Mouse (Mus musculus) urinary bladder, postnatal 36 days (tissue): ENCODE measurements around the gene Nrip3.
A peak's percentile ranks its signal among the peaks of the same experiment; 100 is the strongest.

ENCODE experiments used
- DNase-seq, 2 experiments: peaks; one replicate each; pipeline ENCODE4 v3.0.0; 2022; ENCODE audit warnings: low spot score in 2 of 2, mixed read lengths in 1 of 2

Nrip3 gene

GRCm38 (mm10) chr7:109781470-109782203, at the start of gene Nrip3:
Nrip3 (minus strand) TSS chr7:109782025.
- DNase-seq: peak; percentile 44 to 54

- no peak for DNase-seq
These were observed 49.6 kb upstream of the Nrip3 start for GRCm38 (mm10) chr7:109831376-109831775.

DNA sequence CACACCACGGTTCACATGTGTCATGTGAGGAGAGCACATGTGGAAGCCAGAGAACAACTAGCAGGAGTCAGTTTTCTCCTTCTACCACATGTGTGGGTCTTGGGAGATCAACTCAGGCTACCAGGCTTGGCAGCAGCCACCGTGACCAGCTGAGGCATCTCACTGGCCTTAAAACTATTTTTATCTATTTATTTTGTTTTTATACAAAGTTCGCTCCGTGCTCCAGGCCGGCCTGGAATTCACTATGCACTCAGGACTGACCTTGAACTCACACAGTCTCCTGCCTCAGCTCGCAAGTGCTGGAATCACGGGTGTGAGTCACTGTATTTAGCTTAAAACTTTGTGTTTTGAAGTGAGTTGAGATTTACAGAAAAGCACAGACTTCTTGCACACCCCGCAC, 45.1 kb upstream of the Nrip3 start:
- DNase-seq: no peak

DNA sequence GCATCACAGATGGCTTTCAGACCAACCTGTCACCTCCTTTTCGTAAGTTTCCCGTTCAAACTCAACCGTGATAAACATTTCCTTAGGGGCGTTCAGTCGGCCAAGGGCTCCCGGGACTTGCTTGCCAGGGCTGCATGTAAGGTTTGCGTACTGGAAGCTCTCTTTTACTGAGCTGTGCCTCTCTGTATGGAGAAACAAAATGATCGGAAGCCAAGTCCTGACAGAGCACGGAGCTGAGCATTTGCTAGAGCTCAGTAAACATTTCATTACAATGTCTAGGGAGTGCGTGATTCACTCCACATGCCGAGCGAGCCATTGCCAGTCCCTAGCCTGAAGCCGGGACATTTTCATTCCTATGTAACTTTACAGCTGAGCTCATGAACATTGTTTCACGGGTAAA, 43.5 kb upstream of the Nrip3 start:
- no peak for DNase-seq

DNA sequence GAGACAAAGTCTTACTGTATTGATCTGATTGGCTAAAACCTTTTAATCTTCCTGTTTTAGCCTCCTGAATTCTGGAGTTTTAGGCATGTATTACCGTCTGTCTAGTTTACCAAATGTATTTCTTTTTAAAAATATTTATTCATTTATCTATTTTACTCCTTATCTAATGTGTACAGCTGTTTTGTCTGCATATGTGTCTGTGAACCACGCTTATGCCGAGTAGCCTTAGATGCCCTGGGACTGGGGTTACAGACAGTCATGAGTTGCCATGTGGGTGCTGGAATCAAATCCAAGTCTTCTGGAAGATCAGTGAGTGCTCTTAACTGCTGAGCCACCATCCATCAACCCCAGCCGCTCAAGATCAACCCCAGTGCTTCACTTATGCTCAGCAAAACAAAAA, 36.8 kb upstream of the Nrip3 start:
- DNase-seq: no peak

DNA sequence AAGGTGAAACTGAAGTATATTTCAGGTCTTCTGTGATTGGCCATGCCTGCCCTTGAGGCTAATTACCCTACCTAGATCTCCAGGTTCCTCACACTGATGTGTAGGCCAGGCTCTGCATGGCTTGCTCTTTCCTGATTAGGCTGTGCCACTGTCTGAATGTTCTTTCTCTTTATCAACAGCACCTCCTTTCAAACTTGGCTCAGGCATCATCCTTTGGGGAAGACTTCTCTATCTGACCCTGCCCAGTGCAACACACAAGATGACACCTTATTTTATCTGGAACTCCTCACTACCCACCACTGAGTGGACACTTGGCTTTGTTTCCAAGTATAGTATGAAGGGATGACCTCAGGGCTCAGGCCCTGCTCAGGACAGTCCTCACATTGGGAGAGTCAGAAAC, 36.1 kb upstream of the Nrip3 start:
- no peak for DNase-seq

- no peak for DNase-seq
These were observed 31.7 kb upstream of the Nrip3 start for GRCm38 (mm10) chr7:109813330-109814140.

- no peak for DNase-seq
These were observed 26.0 kb upstream of the Nrip3 start for GRCm38 (mm10) chr7:109807616-109808485.

DNA sequence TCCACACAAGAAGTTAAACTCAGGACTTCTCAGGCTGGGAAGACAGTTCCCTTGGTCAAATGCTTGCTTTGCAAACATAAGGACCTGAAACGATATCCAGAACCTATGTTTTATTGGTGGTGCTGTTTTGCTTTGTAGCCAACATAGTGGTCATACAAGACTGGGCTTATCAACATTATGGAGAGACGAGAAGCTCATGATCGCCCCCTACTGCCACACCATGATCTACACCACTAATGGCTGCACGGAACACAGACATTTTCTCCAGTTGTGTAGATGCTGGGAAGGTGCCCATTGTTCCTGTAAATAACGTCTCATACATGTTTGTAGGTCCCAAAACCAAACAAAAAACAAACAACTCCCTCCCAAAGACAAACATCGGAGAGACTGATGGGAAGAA, 23.0 kb upstream of the Nrip3 start:
- DNase-seq: no peak

DNA sequence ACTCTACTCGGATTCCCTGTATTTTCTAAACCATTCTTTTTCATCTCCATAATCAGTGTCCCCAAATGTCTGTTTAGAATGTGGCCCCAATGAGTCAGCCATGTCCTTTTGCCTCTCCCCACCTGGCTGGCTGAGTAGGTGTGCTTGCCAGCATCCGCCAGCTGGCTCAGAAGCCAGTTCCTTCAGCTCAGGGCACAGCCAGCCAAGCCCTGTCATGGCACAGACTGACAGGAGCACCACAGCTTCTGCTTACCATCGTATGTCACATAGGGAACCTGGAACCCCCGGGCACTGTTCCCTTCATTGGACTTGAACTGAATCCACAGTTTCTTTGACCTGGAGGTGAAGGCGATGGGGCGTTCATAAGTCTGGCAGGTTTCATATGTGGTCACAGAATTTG, 22.5 kb upstream of the Nrip3 start:
- DNase-seq: no peak

DNA sequence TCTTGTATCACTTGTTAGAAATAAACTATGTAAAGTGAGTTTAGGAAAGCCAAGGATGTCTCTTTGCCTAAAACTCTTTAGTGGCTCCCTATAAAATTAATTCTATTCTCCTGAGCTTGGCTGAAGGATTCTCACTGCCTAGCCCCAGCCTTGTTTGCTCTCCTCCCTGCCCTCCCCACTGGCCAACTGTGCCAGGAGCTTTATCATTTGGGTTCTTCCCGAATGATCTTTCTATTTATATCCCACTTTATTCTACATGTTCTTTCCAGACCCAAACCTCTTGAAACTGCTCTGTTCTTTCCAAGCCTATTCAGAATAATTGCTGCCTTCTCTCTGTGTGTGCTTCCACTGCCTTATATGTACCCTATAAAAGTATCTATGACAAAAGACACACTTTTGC, 21.7 kb upstream of the Nrip3 start:
- DNase-seq: no peak

DNA sequence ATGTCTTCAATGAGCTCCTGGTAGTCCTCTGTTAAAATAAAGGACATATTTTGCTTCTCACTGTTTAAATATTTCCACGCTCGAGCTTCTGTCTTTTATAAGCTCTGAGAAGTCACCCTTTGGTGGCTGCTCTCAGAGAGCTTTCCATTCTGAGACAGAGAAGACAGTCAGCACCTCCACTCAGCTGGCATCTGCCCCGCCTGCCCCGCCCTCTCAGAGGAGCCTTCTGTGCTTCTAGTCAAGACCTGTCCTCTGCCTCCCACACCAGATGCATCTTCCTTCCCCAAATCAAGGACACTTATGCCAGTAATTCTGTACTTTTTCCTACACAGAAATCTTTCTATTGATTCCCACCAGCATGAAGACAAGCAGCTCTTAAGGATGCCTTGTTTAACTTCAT, 18.8 kb upstream of the Nrip3 start:
- no peak for DNase-seq

DNA sequence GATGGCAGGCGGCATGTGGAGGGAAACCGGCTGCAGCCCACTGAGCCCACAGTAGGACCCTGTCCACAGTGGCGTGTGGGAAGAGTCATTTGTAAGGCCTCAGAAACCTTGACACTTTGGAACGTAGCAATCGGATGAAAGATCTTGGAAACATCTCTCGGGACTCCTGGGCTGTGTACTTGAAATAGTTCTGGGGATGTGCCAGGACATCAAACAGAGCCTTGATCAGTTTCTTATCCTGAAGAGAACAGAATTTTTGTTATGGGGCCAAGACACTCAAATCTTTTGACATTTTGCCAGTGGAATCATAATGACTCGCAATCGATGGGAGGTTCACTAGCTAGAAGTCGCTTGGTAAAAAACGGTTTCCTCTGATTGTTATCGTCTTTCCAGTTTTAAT, 17.3 kb upstream of the Nrip3 start:
- DNase-seq: no peak

GRCm38 (mm10) chr7:109795564-109795963, 13.7 kb upstream of the Nrip3 start:
- DNase-seq: no peak

- DNase-seq: no peak
These were observed 12.7 kb upstream of the Nrip3 start for GRCm38 (mm10) chr7:109794556-109794955.

GRCm38 (mm10) chr7:109792759-109793158, 10.9 kb upstream of the Nrip3 start:
- DNase-seq: peak; percentile 23 to 46

DNA sequence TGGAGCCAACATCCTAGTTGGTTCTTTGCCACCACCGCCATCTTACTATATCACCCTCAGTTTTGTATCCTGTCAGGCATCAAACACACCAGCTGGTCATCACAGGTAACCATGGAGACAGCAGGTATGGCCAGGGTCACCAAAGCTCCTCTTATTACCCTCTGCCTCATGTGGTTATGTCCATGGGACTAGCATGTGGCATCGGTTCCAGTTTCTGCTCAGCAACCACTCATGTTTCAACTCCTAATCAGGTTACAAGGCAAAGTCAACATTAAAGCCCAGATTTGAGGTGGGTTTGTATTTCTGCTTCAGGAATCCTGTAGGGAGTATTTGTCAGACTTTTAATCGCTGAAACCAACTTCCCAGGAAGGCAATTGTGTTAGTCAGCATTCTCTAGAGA, 9.0 kb upstream of the Nrip3 start:
- no peak for DNase-seq

DNA sequence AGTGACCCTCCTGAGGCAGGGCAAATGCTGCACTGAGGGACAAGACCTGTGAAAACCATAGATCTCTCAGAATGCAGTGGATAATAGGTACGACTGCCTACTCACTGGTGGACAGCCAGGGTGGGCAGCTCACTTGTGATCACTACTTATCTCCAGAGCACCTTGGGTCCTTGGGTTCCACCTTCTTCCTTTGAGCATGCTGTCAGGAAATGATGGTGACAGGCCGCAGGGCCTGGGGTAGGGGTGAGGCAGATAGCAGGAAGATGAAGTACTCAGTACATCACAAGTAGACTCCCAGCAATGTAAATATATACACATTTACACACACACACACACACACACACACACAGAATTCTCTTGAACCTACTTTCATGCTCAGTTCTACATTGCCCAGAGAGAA, 6.0 kb upstream of the Nrip3 start:
- DNase-seq: no peak

GRCm38 (mm10) chr7:109783281-109783680, 1.5 kb upstream of the Nrip3 start:
- DNase-seq: no peak

DNA sequence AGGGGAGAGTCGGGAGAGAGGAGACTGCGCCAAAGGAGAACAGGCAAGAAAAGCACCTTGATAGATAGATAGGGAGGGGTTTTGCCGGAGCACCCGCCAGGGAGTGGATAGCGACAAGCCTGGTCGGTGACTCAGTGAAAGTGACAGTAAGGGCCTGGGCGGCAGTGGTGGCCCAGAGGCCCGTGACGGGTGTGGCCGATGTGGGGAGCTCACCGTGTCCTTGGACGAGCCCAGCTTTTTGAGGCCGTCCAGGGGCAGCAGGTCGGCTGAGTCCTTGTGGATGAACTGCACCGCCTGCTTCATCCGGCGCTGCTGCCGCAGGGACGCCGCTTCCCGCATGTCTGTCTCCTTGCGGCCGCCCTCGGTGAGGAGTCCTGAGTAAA, 747 bp downstream of the Nrip3 start:
- DNase-seq: peak; percentile 6

GRCm38 (mm10) chr7:109772251-109772650, 9.6 kb downstream of the Nrip3 start:
- DNase-seq: no peak

DNA sequence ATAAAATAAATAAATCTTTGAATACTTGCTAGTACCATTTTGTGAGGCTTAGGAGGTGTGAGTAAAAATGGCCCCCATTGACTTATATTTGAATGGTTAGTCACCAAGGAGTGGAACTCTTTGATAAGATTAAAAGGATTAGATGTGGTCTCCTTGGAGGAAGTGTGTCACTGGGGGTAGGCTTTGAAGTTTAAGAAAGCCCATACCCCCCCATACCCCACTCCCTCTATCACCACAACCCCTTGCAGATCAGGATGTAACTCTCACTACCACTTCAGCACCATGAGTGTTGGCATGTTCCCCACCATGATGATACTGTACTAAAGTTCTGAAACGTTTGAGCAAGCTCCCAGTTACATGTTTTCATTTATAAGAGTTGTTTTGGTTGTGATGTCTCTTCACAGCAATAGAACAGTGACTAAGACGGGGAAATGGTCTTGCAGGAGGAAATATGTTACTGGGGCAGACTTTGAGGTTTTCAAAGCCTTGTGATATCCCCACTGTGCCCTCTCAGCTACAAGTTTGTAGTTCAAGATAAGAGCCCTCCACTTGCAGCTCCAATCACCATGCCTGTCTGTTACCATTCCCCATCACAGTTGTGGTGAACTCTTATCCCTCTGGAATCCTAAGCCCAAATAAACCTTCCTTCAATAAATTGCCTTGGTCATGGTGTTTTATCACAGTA, 13.0 kb downstream of the Nrip3 start:
- no peak for DNase-seq
